Mouse (Mus musculus) right cerebral cortex, adult 2 months (tissue): Measurements from ENCODE around the gene Spryd4.
"Not testable (repeated sequence)": the region's sequence is repeated elsewhere in the genome, so short reads cannot be mapped to it uniquely, and the experiment has no call there.

Source experiments
- DNase-seq, 2 experiments: peaks; one replicate each; pipeline ENCODE4 v3.0.0; 2021 to 2022; ENCODE audit warnings: low spot score in 2 of 2

Spryd4 gene

GRCm38 (mm10) chr10:128211390-128212108 is at the start of gene Spryd4:
Spryd4 (minus strand) TSS chr10:128211807.
- DNase-seq, result peak; percentile 94 to 95

GRCm38 (mm10) chr10:128260376-128260775 is 48.8 kb upstream of the Spryd4 start:
- not testable (repeated sequence) for DNase-seq

GRCm38 (mm10) chr10:128259946-128260345 is 48.3 kb upstream of the Spryd4 start:
- no peak for DNase-seq

- no peak for DNase-seq
These were observed 47.3 kb upstream of the Spryd4 start for GRCm38 (mm10) chr10:128258953-128259352.

- DNase-seq, result peak in 1 of 2 experiments; percentile 25
These were observed 44.7 kb upstream of the Spryd4 start for GRCm38 (mm10) chr10:128256328-128256727.

- DNase-seq, result no peak
These were observed 44.3 kb upstream of the Spryd4 start for GRCm38 (mm10) chr10:128255925-128256324.

GRCm38 (mm10) chr10:128253677-128254255 is 42.2 kb upstream of the Spryd4 start, which contains the start of gene Apon:
Apon (plus strand) TSS chr10:128254096.
- DNase-seq, result no peak

GRCm38 (mm10) chr10:128250565-128250964 is 39.0 kb upstream of the Spryd4 start:
- no peak for DNase-seq

GRCm38 (mm10) chr10:128247020-128247732 is 35.6 kb upstream of the Spryd4 start:
- DNase-seq, result no peak

GRCm38 (mm10) chr10:128244121-128244520 is 32.5 kb upstream of the Spryd4 start:
- DNase-seq, result no peak

- DNase-seq, result no peak
These were observed 31.6 kb upstream of the Spryd4 start for GRCm38 (mm10) chr10:128243252-128243651.

- DNase-seq, result no peak
These were observed 28.5 kb upstream of the Spryd4 start for GRCm38 (mm10) chr10:128240131-128240530.

GRCm38 (mm10) chr10:128239140-128239539 is 27.5 kb upstream of the Spryd4 start:
- no peak for DNase-seq

- DNase-seq, result peak; percentile 17 to 25
These were observed 26.3 kb upstream of the Spryd4 start for GRCm38 (mm10) chr10:128237807-128238480.

GRCm38 (mm10) chr10:128236321-128236720 is 24.7 kb upstream of the Spryd4 start:
- DNase-seq, result no peak

GRCm38 (mm10) chr10:128232420-128232985 is 20.9 kb upstream of the Spryd4 start:
- peak; percentile 63 to 64 for DNase-seq

- DNase-seq, result peak; percentile 78 to 85
These were observed 20.3 kb upstream of the Spryd4 start, which contains the start of gene Timeless for GRCm38 (mm10) chr10:128231697-128232419. Timeless (plus strand) TSS chr10:128232065.

- no peak for DNase-seq
These were observed 19.5 kb upstream of the Spryd4 start for GRCm38 (mm10) chr10:128231146-128231545.

- no peak for DNase-seq
These were observed 19.0 kb upstream of the Spryd4 start for GRCm38 (mm10) chr10:128230582-128230981.

GRCm38 (mm10) chr10:128228009-128228408 is 16.4 kb upstream of the Spryd4 start:
- no peak for DNase-seq

- DNase-seq, result no peak
These were observed 16.0 kb upstream of the Spryd4 start for GRCm38 (mm10) chr10:128227592-128227991.
